Mouse (Mus musculus) heart, embryonic 10.5 days (tissue): ENCODE data around the gene Slc45a3. TPM values are rescaled to one million over a fixed set of nuclear protein-coding genes. Genes with fewer than 3 reads are reported as not detected.

Source experiments
- DNase-seq: peaks from one replicate; pipeline ENCODE4 v3.0.0-alpha.2; 2017; ENCODE audit warnings: low spot score
- H3K27ac ChIP-seq: fragments of 300-500 bp; sonication (generic); 2 replicates; pipeline ENCODE4 v1.5.1; 2016; ENCODE audit warnings: mild to moderate bottlenecking
- H3K27me3 ChIP-seq: fragments of 300-500 bp; sonication (generic); 2 replicates; pipeline ENCODE4 v1.6.1; 2016; ENCODE audit warnings: mild to moderate bottlenecking; ENCODE audit not compliant: poor library complexity, insufficient read depth, severe bottlenecking
- H3K36me3 ChIP-seq: fragments of 300-500 bp; sonication (generic); 2 replicates; pipeline ENCODE4 v1.6.1; 2016; ENCODE audit warnings: mild to moderate bottlenecking, moderate library complexity
- H3K4me1 ChIP-seq: fragments of 300-500 bp; sonication (generic); 2 replicates; pipeline ENCODE4 v1.6.1; 2016; ENCODE audit warnings: mild to moderate bottlenecking
- H3K4me3 ChIP-seq: fragments of 300-500 bp; sonication (generic); 2 replicates; pipeline ENCODE4 v1.5.1; 2016; ENCODE audit warnings: mild to moderate bottlenecking, moderate library complexity
- H3K9me3 ChIP-seq: fragments of 300-500 bp; sonication (generic); 2 replicates; pipeline ENCODE4 v1.6.1; 2016; ENCODE audit warnings: mild to moderate bottlenecking, moderate library complexity
- WGBS: fragments of 180-500 bp; shearing (Covaris S2); methylation state at CpG from one replicate; pipeline ENCODE4 v1.1.7; 2016; 5-methylcytosine and 5-hydroxymethylcytosine counted together
- polyA plus RNA-seq: library from polyadenylated mRNA; unstranded; fragments of >200 nt; fragmentation: Nextera tagmentation; extraction: Ambion mirVana; gene quantifications from 2 replicates; pipeline ENCODE4 v1.2.1, GENCODE M21; 2016

Gene Slc45a3
- polyA plus RNA-seq, 1 experiment from 2014 or later = 1.9 TPM

DNA sequence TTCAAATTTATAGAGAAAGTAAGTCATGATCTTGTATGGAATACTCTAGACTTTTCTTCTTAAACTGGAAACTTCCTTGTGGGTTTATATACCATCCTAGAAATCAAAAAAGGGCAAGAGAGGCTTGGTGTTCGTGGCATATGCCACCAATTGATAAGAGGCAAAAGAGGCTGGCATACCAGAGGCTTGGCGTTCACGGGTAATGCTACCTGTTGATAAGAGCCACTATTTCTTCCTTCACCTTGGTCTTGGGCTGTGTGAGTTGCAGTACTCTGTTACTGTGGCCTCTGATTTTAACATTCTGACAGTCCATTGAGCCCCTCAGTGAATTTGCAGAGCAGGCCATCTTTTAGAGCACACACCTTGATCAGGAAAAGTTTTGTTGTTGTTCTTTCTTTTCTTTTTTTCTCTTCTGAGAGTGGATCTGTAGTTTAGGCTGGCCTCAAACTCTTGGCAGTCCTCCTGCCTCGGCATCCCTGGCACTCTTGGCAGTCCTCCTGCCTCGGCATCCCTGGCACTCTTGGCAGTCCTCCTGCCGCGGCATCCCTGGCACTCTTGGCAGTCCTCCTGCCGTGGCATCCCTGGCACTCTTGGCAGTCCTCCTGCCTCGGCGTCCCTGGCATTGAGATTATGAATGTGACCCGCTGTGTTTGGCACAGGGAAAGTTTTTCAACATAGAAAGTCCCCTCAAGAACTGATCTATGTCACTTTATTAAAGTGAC is 64.3 kb downstream of the Slc45a3 start:
- no peak for DNase-seq
- Histone ChIP-seq H3K27me3 (no peaks in the 10 kb centered on the region), H3K4me1 (0 out of 2 replicates have a peak, but pooled peaks cover 3% of the 10 kb centered on the region), H3K4me3 (no peak overlapping the region), H3K9me3 (no peaks in the 10 kb centered on the region), H3K27ac (no peak overlapping the region), H3K36me3 (peaks cover 69% of the 10 kb centered on the region)
- WGBS = 90% methylated on average over 11 of the region's 11 CpGs

DNA sequence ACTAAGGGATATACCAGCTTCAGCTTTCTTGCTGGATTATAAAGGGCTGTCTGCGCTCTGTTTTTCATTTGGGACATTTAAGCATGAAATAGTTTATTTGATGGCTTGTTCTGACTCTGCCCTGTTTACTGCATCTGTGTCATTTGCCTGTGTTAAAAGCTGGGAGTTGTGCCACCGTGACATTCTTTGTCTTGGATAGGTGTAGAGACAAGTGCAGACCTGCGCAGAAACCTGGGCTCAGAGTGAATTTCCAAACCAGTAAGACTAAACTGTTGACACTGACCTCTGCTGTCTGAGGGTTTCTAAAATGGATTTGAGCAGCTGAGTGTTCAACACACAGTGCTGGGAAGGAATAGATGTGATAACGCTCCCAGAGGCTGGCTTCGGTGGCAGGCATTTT is 65.2 kb downstream of the Slc45a3 start:
- H3K36me3 ChIP-seq = peaks cover 68% of the 10 kb centered on the region

DNA sequence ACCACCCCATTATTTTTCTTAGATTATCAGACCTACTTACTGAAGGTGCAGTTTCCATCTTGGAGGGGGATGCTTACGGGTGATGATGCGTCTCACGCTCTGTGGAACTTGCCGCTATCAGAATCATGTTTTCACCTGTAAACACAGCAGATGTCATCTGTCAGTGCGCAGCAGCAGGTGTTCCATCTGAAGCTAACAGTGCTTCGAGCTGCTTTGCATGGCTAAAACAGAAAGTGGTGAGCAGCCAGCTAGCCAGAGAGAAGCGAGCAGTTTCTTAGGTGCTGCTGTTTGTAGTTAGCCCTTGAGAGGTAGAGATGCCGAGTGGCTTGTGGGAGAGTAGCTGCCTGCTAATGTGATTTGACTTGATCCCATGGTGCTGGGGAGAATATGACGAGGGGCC is 65.6 kb downstream of the Slc45a3 start:
- DNase-seq = no peak
- WGBS = 89% methylated on average over 9 of the region's 9 CpGs
- H3K27ac ChIP-seq = no peak overlapping the region
- 0 out of 2 replicates have a peak, but pooled peaks cover 3% of the 10 kb centered on the region for H3K4me1 ChIP-seq
- peaks cover 68% of the 10 kb centered on the region for H3K36me3 ChIP-seq
- H3K9me3 ChIP-seq = no peaks in the 10 kb centered on the region
- H3K4me3 ChIP-seq = no peak overlapping the region
- H3K27me3 ChIP-seq = no peaks in the 10 kb centered on the region

More for the DNA sequence above, 65.2 kb downstream of the Slc45a3 start:
- Histone ChIP-seq H3K27me3 (no peaks in the 10 kb centered on the region), H3K4me3 (no peak overlapping the region), H3K9me3 (no peaks in the 10 kb centered on the region), H3K27ac (no peak overlapping the region), H3K4me1 (0 out of 2 replicates have a peak, but pooled peaks cover 3% of the 10 kb centered on the region)
- WGBS = 85% methylated on average over 5 of the region's 5 CpGs
- no peak for DNase-seq

DNA sequence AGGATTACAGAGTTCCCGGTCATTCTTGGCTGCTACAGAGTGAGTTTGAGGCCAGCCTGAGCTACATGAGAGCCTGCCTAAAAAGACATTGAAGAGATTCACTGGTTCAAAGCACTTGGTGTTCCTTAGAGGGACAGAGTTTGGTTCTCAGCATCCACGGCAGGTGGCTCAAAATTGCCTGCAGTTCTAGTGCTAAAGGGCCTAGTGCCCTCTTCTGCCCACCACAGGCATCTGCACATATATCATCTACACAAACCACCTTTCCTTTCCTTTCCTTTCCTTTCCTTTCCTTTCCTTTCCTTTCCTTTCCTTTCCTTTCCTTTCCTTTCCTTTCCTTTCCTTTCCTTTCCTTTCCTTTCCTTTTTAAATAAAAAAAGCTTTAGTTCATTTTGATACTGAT is 67.8 kb downstream of the Slc45a3 start:
- Histone ChIP-seq H3K36me3 (peaks cover 73% of the 10 kb centered on the region), H3K4me3 (no peak overlapping the region), H3K9me3 (no peaks in the 10 kb centered on the region), H3K27me3 (no peaks in the 10 kb centered on the region), H3K4me1 (no peaks in the 10 kb centered on the region), H3K27ac (no peak overlapping the region)
- WGBS = 62% methylated on average over 2 of the region's 2 CpGs
- no peak for DNase-seq

GRCm38 (mm10) chr1:132032172-132032571 is 69.4 kb downstream of the Slc45a3 start:
- 91% methylated on average over 7 of the region's 7 CpGs for WGBS
- Histone ChIP-seq H3K4me1 (no peaks in the 10 kb centered on the region), H3K9me3 (no peaks in the 10 kb centered on the region), H3K27ac (no peak overlapping the region), H3K4me3 (no peak overlapping the region), H3K36me3 (peaks cover 66% of the 10 kb centered on the region), H3K27me3 (no peaks in the 10 kb centered on the region)
- DNase-seq = no peak

Other genes starting within 250 kb of the Slc45a3 start
- 0.05 and 0.06 TPM in 2 replicates for gene Slc26a9, start 218.9 kb upstream of the Slc45a3 start, polyA plus RNA-seq
- 2.1 and 3.1 TPM in 2 replicates for gene Pm20d1, start 165.6 kb upstream of the Slc45a3 start, polyA plus RNA-seq
- 8.8 and 9.6 TPM in 2 replicates for gene Slc41a1, start 135.5 kb upstream of the Slc45a3 start, polyA plus RNA-seq
- gene Rab29, start 95.7 kb upstream of the Slc45a3 start, polyA plus RNA-seq = 10.3 and 11.6 TPM in 2 replicates
- gene Nucks1, start 52.4 kb upstream of the Slc45a3 start, polyA plus RNA-seq = 58.3 and 81.0 TPM in 2 replicates
- 12.2 and 15.3 TPM in 2 replicates for gene Elk4, start 44.6 kb downstream of the Slc45a3 start, polyA plus RNA-seq
- 7.3 and 12.0 TPM in 2 replicates for gene Mfsd4a, start 105.1 kb downstream of the Slc45a3 start, polyA plus RNA-seq
- 6.8 and 6.9 TPM in 2 replicates for gene Cdk18, start 176.7 kb downstream of the Slc45a3 start, polyA plus RNA-seq
- 0.12 and 0.49 TPM in 2 replicates for gene Lemd1, start 228.5 kb downstream of the Slc45a3 start, polyA plus RNA-seq
- 0.05 TPM in 1 of 2 replicates, not detected in the other for gene AC124108.1, start 228.5 kb downstream of the Slc45a3 start, polyA plus RNA-seq